Comparison of ENCODE assay signal across 13 mouse cellular contexts in the genomic region with DNA sequence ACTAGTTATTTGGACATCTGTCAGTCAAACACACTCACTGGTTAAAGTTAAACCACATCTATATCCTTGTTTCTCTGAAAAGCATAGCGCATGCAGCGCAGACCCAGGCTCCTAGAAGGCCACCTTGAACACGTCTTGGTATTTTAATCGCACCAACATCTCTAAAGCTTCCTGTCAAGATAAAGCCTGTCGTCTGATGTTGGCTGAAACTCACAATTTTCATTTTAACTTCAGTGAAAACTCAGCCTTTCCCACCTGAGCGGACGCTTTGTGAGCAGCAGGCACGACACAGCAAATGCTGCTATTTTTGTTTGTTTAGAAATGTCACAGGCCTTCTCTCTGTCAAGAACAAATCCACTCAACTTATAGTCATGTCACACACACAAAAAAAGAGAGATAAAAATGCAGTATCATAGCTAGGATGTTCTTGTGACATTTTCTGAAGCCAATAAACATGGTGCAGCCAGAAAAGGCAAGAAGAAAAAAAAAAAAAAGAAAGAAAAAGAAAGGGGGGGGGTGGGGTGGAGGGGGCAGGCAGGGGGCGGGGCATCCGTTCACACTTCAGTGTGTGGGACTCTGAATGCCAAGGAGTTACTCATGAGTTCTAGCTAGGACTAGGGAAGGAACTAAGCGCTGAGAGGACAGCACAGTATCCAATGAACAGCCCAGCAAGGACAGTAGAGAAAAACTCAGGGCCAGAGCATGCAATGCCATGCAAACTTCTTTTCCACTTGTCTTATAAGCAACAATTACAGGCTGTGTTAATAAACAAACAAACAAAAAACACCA. TPM values are rescaled to one million over a fixed set of nuclear protein-coding genes. Genes with fewer than 3 reads are reported as not detected.
DNase-seq lines count a peak whose midpoint lies in the region; ATAC-seq and TF ChIP-seq lines count a peak whose summit lies in the region.
"Had no signal": no experiment of that assay in that cellular context is flagged by ENCODE, and none has a peak within 500 bp of the region (broad histone marks: within the 10 kb centered on the region; RNA-seq: fewer than 3 reads in every experiment).

No protein-coding gene starts in this region.

- H3K4me2 ChIP-seq in lung, embryonic 15.5 days: no peak overlapping the region
- H3K4me2 ChIP-seq in forebrain, embryonic 12.5 days: no peak overlapping the region
- H3K4me2 ChIP-seq in midbrain, embryonic 15.5 days: no peak overlapping the region
- H3K4me2 ChIP-seq: liver, embryonic 13.5 days had no signal

- peaks cover 40% of the 10 kb centered on the region for H3K4me1 ChIP-seq in heart, adult 2 months (ENCODE audit: control insufficient read depth, insufficient read depth, low read length)
- H3K4me1 ChIP-seq in lung, embryonic 15.5 days: peaks cover 49% of the 10 kb centered on the region
- H3K4me1 ChIP-seq in forebrain, embryonic 12.5 days: no peaks in the 10 kb centered on the region
- no peaks in the 10 kb centered on the region for H3K4me1 ChIP-seq in midbrain, embryonic 15.5 days

- peaks cover 36% of the 10 kb centered on the region for H3K36me3 ChIP-seq in heart, adult 2 months (ENCODE audit: control insufficient read depth, insufficient read depth, low read length)
- no peaks in the 10 kb centered on the region for H3K36me3 ChIP-seq in lung, embryonic 15.5 days
- H3K36me3 ChIP-seq in forebrain, embryonic 12.5 days (replicated peaks): no peaks in the 10 kb centered on the region
- H3K36me3 ChIP-seq in midbrain, embryonic 15.5 days (replicated peaks): no peaks in the 10 kb centered on the region
- H3K36me3 ChIP-seq: liver, embryonic 13.5 days had no signal

- H3K4me3 ChIP-seq in heart, adult 2 months: no peak overlapping the region
- H3K4me3 ChIP-seq in lung, embryonic 15.5 days: no peak overlapping the region
- H3K4me3 ChIP-seq in forebrain, embryonic 12.5 days (replicated peaks): no peak overlapping the region
- H3K4me3 ChIP-seq in midbrain, embryonic 15.5 days: no peak overlapping the region
- H3K4me3 ChIP-seq: layer of hippocampus, adult 2 months; liver, embryonic 13.5 days had no signal

- no peaks in the 10 kb centered on the region for H3K27me3 ChIP-seq in heart, adult 2 months (ENCODE audit: control insufficient read depth, insufficient read depth, low read length)
- H3K27me3 ChIP-seq in lung, embryonic 15.5 days: no peaks in the 10 kb centered on the region
- no peaks in the 10 kb centered on the region for H3K27me3 ChIP-seq in forebrain, embryonic 12.5 days
- H3K27me3 ChIP-seq in midbrain, embryonic 15.5 days (replicated peaks): no peaks in the 10 kb centered on the region
- H3K27me3 ChIP-seq: liver, embryonic 13.5 days had no signal

- no peak for TF ChIP-seq EP300 in heart, adult 2 months (IDR thresholded peaks at IDR 0.05; ENCODE audit: insufficient read depth, low read depth, low read length)

- no peak; the same call in 1 of the 2 replicates for ATAC-seq in lung, embryonic 15.5 days (ENCODE audit: borderline replicate concordance, extremely low read depth, low FRiP score, low TSS enrichment)
- no peak for ATAC-seq in forebrain, embryonic 12.5 days (ENCODE audit: low FRiP score)
- no peak for ATAC-seq in midbrain, embryonic 15.5 days (replicated peaks)

- no peak overlapping the region for H3K9ac ChIP-seq in heart, adult 2 months (ENCODE audit: low read depth, low read length)
- H3K9ac ChIP-seq in lung, embryonic 15.5 days: no peak overlapping the region
- no peak overlapping the region for H3K9ac ChIP-seq in forebrain, embryonic 12.5 days
- no peak overlapping the region for H3K9ac ChIP-seq in midbrain, embryonic 15.5 days
- H3K9ac ChIP-seq: liver, embryonic 13.5 days had no signal

- peaks cover 8% of the 10 kb centered on the region for H3K79me2 ChIP-seq in heart, adult 2 months (replicated peaks; ENCODE audit: control insufficient read depth, insufficient read depth, low read length)

- TF ChIP-seq POLR2A in heart, adult 2 months (IDR thresholded peaks at IDR 0.05; ENCODE audit: insufficient read depth, low read depth, low read length): no peak

- no peak for DNase-seq in heart, adult 2 months
- no peak for DNase-seq in heart, adult 9 months (ENCODE audit: low spot score in 2 of 2)
- no peak for DNase-seq in lung, postnatal 36 days
- DNase-seq in induced T-regulatory cell, adult 2 months (ENCODE audit: low read depth): peak; percentile 53
- DNase-seq in thymus, postnatal 25 days: peak; percentile 27
- DNase-seq: B cell, adult 2 months; cerebellum, adult 9-10 months; kidney, adult 2 months; liver, embryonic 13.5 days had no signal

- no peak for TF ChIP-seq CTCF in heart, adult 2 months (IDR thresholded peaks at IDR 0.05)

- H3K9me3 ChIP-seq in lung, embryonic 15.5 days: no peaks in the 10 kb centered on the region
- H3K9me3 ChIP-seq in forebrain, embryonic 12.5 days: no peaks in the 10 kb centered on the region
- no peaks in the 10 kb centered on the region for H3K9me3 ChIP-seq in midbrain, embryonic 15.5 days
- H3K9me3 ChIP-seq: liver, embryonic 13.5 days had no signal

- intact Hi-C loops in heart, adult 2 months (cut with DNase I): loop anchor here (5.0 kb wide), 1 partner anchor 38 kb away; the partner anchor contains the start of gene Rbms1

- peak overlapping the region; percentile 76 for H3K27ac ChIP-seq in heart, adult 2 months
- peak overlapping the region; percentile 74 for H3K27ac ChIP-seq in lung, embryonic 15.5 days
- no peak overlapping the region for H3K27ac ChIP-seq in forebrain, embryonic 12.5 days
- no peak overlapping the region for H3K27ac ChIP-seq in midbrain, embryonic 15.5 days
- H3K27ac ChIP-seq: layer of hippocampus, adult 2 months; liver, embryonic 13.5 days had no signal

- 33% methylated on average over 11 of the region's 11 CpGs for whole genome bisulfite sequencing in heart, adult 2 months
- WGBS in lung, embryonic 15.5 days: 35% methylated on average over 11 of the region's 11 CpGs
- 79% methylated on average over 11 of the region's 11 CpGs for WGBS in forebrain, embryonic 12.5 days
- 69% methylated on average over 11 of the region's 11 CpGs for WGBS in midbrain, embryonic 15.5 days

RNA-seq across cellular contexts. Expression of gene Rbms1, which starts 39.0 kb away (rescaled TPM):
- total RNA-seq in heart, adult 2 months (2021): 10 to 100 TPM; 44.5 to 48.7 TPM
- 72.9 and 79.4 TPM in 2 replicates for polyA plus RNA-seq in heart, adult 2 months (2012; rRNA removed)
- polyA plus RNA-seq in lung, embryonic 15.5 days (2015; fragmentation: Nextera tagmentation; extraction: Ambion mirVana): 136 and 139 TPM in 2 replicates
- 24.6 and 31.9 TPM in 2 replicates for polyA plus RNA-seq in forebrain, embryonic 12.5 days (2016; fragmentation: Nextera tagmentation; extraction: Ambion mirVana)
- polyA plus RNA-seq in midbrain, embryonic 15.5 days (2015; fragmentation: Nextera tagmentation; extraction: Ambion mirVana): 50.5 and 50.9 TPM in 2 replicates

Comparison
In these comparisons a context has a peak if more than half of its experiments do, and no peak if none do; other contexts are left out.
1. DNase-seq: peak in induced T-regulatory cell, adult 2 months (single experiment) and thymus, postnatal 25 days (single experiment); none in heart, adult 2 months (0 of 2), heart, adult 9 months (0 of 2) and lung, postnatal 36 days (single experiment).
2. H3K27ac ChIP-seq: peak in heart, adult 2 months (single experiment) and lung, embryonic 15.5 days (single experiment); none in forebrain, embryonic 12.5 days (single experiment) and midbrain, embryonic 15.5 days (single experiment).